Mouse (Mus musculus) adrenal gland, adult 10 weeks (tissue): ENCODE measurements around the gene Polr3c. TPM values are rescaled to one million over a fixed set of nuclear protein-coding genes. Genes with fewer than 3 reads are reported as not detected.

Experiments used
- polyA plus RNA-seq: library from polyadenylated mRNA; stranded (reverse); fragments of 350-450 nt; fragmentation: Illumina TruSeq; extraction: RNeasy Lipid Tissue Mini Kit (QIAGEN cat#74804); gene quantifications from one replicate; pipeline ENCODE4 v1.2.3, GENCODE M21; 2014; ENCODE audit warnings: low read depth, low replicate concordance

The Polr3c gene
- 22.0 TPM for polyA plus RNA-seq

DNA sequence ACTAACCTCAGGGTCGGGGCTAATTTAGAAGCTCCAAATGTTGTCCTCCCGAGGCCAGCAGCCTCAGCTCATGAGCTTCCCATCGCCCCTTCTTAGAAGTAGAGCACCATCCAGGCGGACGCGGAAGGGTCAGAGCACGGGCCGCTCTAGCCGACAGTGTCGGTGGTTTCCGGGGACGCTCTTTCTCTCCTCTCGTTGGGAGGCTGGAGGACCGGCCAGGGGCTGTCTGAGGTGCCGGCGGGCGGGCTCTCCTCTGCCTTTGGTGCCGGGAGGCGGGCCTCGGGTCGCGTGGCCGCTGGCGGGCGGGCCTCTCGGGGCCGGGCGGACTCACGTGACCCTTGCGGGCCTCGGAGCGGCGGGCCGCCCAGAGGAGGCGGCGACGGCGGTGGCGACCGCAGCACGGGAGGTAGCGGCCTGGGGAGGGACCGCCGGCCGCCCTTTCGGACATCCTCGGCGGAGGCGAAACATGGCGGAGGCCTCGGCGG lies at the start of gene Polr3c, which contains the start of gene Rnf115:
Gene Polr3c, minus strand, starts transcription at position 286 of the 485 bp plus-strand sequence.
Gene Rnf115, plus strand, starts transcription at position 322 of the 485 bp plus-strand sequence.

DNA sequence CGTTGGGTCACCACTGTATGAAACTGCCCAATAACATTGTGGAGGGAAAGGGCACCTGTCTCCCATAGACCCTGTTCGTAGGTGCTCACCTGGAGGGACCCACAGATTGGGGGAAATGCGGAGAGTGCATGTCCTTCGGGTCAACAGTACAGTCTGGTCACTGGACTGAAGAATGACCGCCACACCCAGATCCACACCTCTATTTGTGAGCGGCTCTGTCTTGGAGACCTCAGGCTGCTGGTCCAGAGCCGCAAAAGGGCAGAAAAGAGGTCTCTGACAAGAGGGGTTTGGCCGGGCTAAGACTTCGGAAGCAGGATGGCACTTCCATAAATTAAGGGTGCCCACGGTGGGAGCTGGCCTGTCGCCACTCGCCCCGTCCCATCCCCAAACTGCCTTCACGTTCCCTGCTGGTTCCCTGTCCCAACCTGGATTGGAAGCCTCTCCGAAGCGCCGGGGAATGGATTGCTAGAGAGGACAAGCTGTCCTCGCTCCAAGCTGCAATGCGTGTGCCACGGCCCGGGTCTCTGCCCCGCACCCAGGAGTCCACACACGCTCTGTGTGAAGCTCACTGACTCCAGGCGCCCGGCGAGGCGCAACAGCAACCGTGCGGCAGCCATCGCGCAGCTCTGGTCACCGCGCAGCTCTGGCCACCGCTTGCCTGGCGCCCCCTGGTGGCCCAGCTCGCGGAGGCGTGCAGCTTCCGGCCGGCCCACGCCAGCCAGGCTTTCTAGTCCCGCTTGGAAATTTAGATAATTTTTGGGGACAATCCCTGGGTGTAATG lies 19.3 kb downstream of the Polr3c start, which contains the start of gene Nudt17:
Gene Nudt17, minus strand, starts transcription at position 660 of the 781 bp plus-strand sequence.

DNA sequence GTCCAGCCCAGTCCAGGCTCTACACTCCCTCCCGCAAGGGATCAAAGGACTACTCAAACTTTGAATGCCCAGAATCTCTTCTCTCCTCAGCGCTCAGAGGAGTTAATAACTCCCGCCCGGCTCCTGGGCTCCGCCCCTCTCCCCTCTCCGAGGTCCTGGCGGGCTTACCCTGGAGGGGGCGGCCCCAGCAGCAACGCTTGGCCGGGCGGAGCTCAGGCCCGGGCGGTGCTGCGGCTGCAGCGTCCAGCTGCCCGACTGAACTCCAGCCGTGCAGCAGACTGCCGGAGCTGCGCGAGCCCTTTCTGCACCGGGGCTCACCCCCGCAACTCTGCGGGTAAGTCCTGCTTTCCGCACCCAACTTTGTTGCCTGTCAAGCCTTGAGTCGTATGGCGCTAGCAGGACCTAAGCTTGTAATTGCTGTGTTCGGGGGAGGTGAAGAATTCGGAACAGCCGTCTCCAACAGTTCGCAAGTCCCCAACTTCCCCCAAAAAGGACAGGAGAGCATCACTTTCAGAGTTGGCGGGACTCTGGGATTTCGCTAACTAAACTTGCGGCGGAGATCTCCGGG lies 31.1 kb downstream of the Polr3c start, which contains the start of gene Pias3:
Gene Pias3, plus strand, starts transcription at position 187 of the 568 bp plus-strand sequence.

DNA sequence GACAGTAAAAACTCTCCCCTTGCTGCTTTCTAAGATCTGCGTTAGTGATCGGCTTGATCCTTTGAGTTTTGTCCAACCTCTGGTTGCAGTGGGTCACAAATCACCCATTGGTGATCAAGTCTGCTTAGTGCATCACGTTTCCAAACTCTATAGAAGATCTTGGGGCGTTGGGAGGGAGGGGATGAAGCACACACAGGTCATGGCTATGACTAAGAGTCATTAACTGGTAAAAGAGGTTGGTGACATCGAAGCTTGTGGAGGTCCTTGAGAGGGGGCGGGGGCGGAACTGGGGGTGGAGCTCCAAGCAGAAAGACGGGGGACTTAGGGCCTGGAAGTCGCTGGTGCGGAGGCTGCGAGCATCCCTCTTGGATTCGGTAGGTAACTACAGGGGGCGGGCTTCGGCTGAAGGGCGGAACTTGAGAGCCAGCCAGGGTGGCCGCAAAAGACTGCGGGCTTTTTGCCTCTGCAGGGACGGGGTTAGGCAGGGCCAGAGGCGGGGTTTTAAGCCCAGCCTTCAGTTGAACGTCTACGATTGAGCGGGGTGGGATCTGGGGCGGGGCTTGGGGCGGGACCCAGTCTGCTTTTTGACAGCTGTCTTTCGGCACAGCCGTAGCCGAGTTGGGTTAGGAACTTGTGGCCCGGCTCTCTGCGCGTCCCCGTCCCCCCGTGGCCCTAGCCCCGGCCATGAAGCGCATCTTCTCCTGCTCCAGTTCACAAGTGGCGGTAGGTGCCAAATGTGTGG lies 57.5 kb downstream of the Polr3c start, which contains the start of gene Ankrd35:
Gene Ankrd35, plus strand, starts transcription at position 405 of the 742 bp plus-strand sequence.

Other genes starting within 250 kb of the Polr3c start
- gene Hfe2, start 202.5 kb downstream of the Polr3c start, polyA plus RNA-seq: 1.7 TPM
- gene Txnip, start 169.7 kb downstream of the Polr3c start, polyA plus RNA-seq: 317 TPM
- gene Gm16253, start 150.6 kb downstream of the Polr3c start, polyA plus RNA-seq: not detected
- gene Polr3gl, start 133.4 kb downstream of the Polr3c start, polyA plus RNA-seq: 97.9 TPM
- gene Ankrd34a, start 131.0 kb downstream of the Polr3c start, polyA plus RNA-seq: 0.23 TPM
- gene Lix1l, start 126.5 kb downstream of the Polr3c start, polyA plus RNA-seq: 51.3 TPM
- 46.8 TPM for gene Rbm8a, start 97.7 kb downstream of the Polr3c start, polyA plus RNA-seq
- 22.2 TPM for gene Pex11b, start 92.3 kb downstream of the Polr3c start, polyA plus RNA-seq
- 0.17 TPM for gene Gm42957, start 92.2 kb downstream of the Polr3c start, polyA plus RNA-seq
- 0.23 TPM for gene Itga10, start 82.0 kb downstream of the Polr3c start, polyA plus RNA-seq
- 0.52 TPM for gene Ankrd35, start 57.5 kb downstream of the Polr3c start, polyA plus RNA-seq
- 3.3 TPM for gene Pias3, start 31.2 kb downstream of the Polr3c start, polyA plus RNA-seq
- not detected for gene Nudt17, start 19.1 kb downstream of the Polr3c start, polyA plus RNA-seq
- 117 TPM for gene Rnf115, start within 50 bp of the Polr3c start, polyA plus RNA-seq
- gene Pdzk1, start 101.7 kb upstream of the Polr3c start, polyA plus RNA-seq: not detected
- 0.58 TPM for gene Cd160, start 101.7 kb upstream of the Polr3c start, polyA plus RNA-seq
- 0.82 TPM for gene Gja5, start 177.1 kb upstream of the Polr3c start, polyA plus RNA-seq
- gene Gpr89, start 177.7 kb upstream of the Polr3c start, polyA plus RNA-seq: 19.5 TPM
- gene Gja8, start 198.4 kb upstream of the Polr3c start, polyA plus RNA-seq: not detected